Mouse (Mus musculus): ENCODE data around the gene E130208F15Rik.

DNA sequence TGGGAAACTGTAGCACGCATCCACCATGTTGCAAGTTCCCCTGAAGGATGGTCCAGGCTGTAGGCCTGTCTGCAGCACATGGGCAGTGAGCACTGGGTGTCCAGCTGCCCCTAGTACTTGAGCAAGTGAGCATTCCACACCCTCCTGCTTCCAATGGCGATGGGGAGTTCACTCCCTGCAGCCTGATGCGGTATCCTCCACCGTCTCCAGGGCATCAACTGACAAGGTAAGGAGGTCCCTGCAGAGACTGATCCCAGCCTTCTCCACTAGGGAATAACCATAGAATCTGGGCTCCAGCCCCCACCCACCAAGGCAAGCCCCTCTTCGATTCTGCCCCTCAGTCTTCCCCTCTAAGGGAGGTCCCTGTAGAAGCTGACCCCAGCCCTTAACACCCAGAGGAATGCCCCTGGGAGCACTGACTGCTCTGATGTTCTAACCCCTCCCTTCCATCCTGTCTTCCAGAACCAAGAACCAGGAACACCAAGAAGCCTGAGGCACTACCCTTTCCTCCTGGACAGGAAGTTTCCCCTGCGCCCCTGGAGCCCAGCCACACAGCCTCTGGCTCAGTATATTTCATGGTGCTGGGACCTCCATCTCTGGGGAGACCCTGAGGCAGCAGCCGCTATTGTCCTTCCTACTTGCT lies 32.3 kb upstream of the E130208F15Rik start:
- TF ChIP-seq CTCF (IDR thresholded peaks at IDR 0.05; ENCODE audit: insufficient read depth, low read depth, low read length) (no peak), POLR2A (IDR thresholded peaks at IDR 0.05; ENCODE audit: insufficient read depth, low read depth, low read length) (no peak)

Measured in olfactory bulb, adult 2 months (tissue).